Mouse (Mus musculus): ENCODE data around the gene Gm5127.

Gm5127 gene

DNA sequence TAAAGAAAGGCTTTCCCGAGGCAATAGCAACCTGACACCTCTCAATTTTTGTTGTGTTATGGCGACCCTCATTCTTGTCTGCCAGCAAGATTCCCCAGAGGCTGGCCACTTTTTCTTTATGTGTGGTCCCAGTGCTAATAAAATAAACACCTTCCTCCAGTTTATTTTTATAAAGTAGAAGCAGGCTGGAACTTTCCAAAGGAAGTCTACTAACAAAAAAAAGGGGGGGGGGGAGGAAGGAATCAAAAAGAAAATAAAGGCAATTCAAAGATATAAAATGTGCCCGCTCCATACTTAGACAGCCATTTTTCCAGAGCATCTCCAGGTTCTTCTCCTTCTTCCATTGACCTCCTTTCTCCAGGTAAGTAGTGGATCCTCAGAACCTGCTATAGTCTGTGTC lies at the start of gene Gm5127:
Gm5127 (plus strand) TSS at position 301 of the 400 bp plus-strand sequence.
- no peak for DNase-seq (ENCODE audit: low read depth, low spot score)

GRCm38 (mm10) chrX:106536359-106536758 lies 46.6 kb upstream of the Gm5127 start:
- DNase-seq (ENCODE audit: low read depth, low spot score) = no peak

DNA sequence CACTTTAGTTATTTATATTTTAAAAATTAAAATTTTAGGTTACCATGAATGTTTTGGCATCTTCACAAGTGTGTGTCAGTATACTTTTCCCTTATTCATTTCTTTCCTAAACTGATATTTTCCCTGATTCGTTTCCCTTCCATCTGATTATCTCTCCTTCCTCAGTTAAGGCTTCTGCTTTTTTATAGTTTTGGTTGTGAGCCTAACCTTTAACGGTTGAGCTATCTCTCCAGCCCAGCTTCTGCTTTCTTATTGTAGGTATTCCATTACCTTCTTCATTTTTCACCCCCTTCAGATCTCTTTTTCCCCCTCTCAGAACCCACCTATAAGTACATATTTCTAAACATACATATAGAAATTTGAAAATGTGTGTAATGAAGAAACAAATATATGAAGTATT lies 27.5 kb upstream of the Gm5127 start:
- no peak for DNase-seq (ENCODE audit: low read depth, low spot score)

DNA sequence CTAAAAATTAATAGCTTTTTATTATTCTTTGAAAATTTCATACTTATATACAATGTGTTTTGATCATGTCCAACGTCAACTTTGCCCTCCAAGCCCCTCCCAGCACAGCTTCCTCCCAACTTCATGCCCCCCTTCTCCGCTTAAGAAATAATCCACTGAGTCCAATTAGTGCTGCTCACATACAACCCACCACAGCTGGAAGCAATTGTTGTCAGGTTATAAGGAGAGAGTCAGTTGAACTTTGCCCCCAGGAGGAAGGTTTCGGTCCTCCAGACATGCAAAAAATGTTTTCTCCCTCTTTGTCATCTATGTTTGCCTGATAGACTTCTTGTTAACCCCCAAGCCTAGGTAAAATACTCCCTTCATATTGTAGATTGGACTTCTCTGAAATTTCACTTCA lies 4.0 kb upstream of the Gm5127 start:
- DNase-seq (ENCODE audit: low read depth, low spot score) = no peak

DNA sequence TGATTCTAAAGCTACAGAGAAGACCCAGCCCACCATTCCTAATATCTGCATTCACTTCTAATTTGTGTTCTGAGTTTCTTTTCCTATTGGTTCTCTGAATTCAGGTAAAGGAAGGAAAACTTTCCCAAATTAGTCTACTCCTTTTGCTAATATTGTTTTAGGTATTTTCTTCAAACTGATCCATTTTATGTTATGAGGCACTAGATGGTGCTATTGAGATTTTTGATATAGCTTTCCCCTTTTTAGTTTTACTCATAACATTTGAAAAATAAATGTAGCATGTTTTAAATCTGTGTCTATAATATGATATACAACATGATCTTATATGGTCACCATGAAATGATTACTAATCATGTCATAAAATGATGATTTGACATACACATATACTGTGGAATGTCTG lies 2.6 kb upstream of the Gm5127 start:
- no peak for DNase-seq (ENCODE audit: low read depth, low spot score)

GRCm38 (mm10) chrX:106582197-106582596 lies 789 bp upstream of the Gm5127 start:
- no peak for DNase-seq (ENCODE audit: low read depth, low spot score)

GRCm38 (mm10) chrX:106593914-106594313 lies 10.9 kb downstream of the Gm5127 start:
- no peak for DNase-seq (ENCODE audit: low read depth, low spot score)

GRCm38 (mm10) chrX:106595904-106596303 lies 12.9 kb downstream of the Gm5127 start:
- peak; percentile 1 for DNase-seq (ENCODE audit: low read depth, low spot score)

- no peak for DNase-seq (ENCODE audit: low read depth, low spot score)
Observed at GRCm38 (mm10) chrX:106602574-106603258, 19.7 kb downstream of the Gm5127 start.

GRCm38 (mm10) chrX:106603386-106603785 lies 20.4 kb downstream of the Gm5127 start, which contains the start of gene Cysltr1:
Gene Cysltr1 (minus strand): TSS chrX:106603679.
- DNase-seq (ENCODE audit: low read depth, low spot score) = peak; percentile 6

- no peak for DNase-seq (ENCODE audit: low read depth, low spot score)
Observed at GRCm38 (mm10) chrX:106622512-106622911, 39.5 kb downstream of the Gm5127 start.

DNA sequence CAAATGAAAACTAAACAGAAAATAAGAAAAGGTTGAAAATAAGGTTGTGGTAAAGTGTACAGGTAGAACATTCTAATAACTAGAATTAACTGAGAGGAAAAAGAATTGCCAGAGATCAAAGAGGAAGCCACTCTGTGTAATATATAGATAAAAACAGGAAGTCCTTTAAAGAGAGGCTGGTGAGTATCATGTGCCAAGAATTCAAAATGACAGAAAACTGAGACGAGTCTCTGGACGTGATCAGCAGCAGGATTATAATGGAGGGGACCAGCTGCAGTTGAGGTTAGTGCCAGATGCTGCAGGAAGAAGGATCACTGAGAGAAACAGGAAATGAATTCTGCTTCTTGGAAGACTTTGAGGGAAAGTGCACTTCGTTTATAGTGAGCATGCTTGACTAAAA lies 40.7 kb downstream of the Gm5127 start:
- no peak for DNase-seq (ENCODE audit: low read depth, low spot score)

- DNase-seq (ENCODE audit: low read depth, low spot score) = no peak
Observed at GRCm38 (mm10) chrX:106628514-106628913, 45.5 kb downstream of the Gm5127 start.

- DNase-seq (ENCODE audit: low read depth, low spot score) = no peak
Observed at GRCm38 (mm10) chrX:106633543-106633942, 50.6 kb downstream of the Gm5127 start.

- DNase-seq (ENCODE audit: low read depth, low spot score) = no peak
Observed at GRCm38 (mm10) chrX:106634799-106635541, 52.0 kb downstream of the Gm5127 start.

- no peak for DNase-seq (ENCODE audit: low read depth, low spot score)
Observed at GRCm38 (mm10) chrX:106662101-106662500, 79.1 kb downstream of the Gm5127 start.

DNA sequence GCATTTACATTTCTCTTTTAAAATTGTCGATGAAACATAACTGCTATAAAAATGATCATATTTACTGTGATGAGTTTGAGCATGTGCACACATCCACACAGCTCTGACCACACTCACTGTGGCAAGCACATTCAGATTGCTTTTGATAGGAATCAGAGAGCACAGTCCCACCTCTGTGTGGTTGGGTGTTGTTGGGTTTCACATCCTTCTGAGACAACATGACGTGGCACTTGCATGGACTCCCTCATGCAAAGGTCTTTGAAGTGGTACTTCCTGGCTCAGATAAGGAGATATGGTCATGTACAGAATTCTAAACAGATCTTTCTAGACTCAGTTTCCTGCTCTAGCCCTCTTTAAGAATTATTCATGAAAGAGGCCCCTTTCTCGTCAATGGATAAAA lies 121.6 kb downstream of the Gm5127 start:
- no peak for DNase-seq (ENCODE audit: low read depth, low spot score)

GRCm38 (mm10) chrX:106717160-106717559 lies 134.2 kb downstream of the Gm5127 start:
- no peak for DNase-seq (ENCODE audit: low read depth, low spot score)

GRCm38 (mm10) chrX:106742241-106742640 lies 159.3 kb downstream of the Gm5127 start:
- no peak for DNase-seq (ENCODE audit: low read depth, low spot score)

GRCm38 (mm10) chrX:106755272-106755671 lies 172.3 kb downstream of the Gm5127 start:
- no peak for DNase-seq (ENCODE audit: low read depth, low spot score)
